Mouse (Mus musculus): ENCODE results near the gene Adh7. TPM values are rescaled to one million over a fixed set of nuclear protein-coding genes. Genes with fewer than 3 reads are reported as not detected.
A peak's percentile ranks its signal among the peaks of the same experiment; 100 is the strongest.

Gene Adh7
- total RNA-seq, 2 experiments from 2014 or later = 0.48 to 0.53 TPM

DNA sequence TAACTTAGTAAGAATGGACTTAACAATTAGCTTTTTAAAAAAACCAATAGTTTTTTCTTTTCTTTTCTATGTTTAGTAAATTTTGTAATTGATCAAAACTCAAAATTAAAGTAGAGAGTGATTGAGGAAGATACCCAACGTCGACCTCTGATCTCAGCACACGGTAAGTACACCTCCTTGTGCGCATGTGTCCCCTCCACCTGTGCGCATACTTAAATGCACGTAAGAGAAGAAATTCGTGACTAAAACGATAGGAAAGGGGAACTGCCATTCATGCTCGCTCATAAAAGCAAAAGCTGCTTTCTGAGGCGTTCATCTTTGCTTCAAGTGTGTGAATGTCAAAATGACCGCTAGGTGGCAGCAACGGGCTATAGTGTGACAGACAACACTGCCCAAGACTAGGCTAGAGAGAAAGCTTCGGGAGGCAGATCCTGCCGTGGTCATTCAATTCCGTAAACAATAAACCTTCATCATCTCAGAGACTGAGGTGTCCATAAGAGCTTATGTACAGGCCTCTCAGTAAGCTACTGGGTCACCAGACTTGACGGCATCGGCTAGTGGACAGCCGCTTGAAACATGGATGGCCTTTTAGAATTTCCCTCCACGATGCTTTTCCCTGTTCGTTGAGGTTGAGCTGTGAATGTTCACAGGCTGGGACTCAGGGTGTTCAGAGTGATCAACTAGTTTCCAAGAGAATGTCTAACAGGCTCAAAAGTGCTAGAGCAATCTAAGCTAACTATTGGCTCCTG is 19.4 kb upstream of the Adh7 start:
- intact Hi-C loops (cut with DNase I) = loop anchor here (5.0 kb wide), 1 partner anchor 244 kb away; the partner anchor contains the start of gene Adh5
- peak; percentile 95 for TF ChIP-seq CTCF (IDR thresholded peaks at IDR 0.05)
- Histone ChIP-seq H3K4me3 (peak overlapping the region; percentile 68), H3K27ac (no peak overlapping the region; the same call in 1 of the 2 replicates)
- peak; percentile 88 for DNase-seq

- no peak for TF ChIP-seq CTCF (IDR thresholded peaks at IDR 0.05)
- H3K27ac ChIP-seq = no peak overlapping the region
- DNase-seq = no peak
- intact Hi-C loops (cut with DNase I) = loop anchor here (5.0 kb wide), 1 partner anchor 244 kb away; the partner anchor contains the start of gene Adh5
- H3K4me3 ChIP-seq = no peak overlapping the region
Observed at GRCm38 (mm10) chr3:138198722-138199068, 18.9 kb upstream of the Adh7 start.

DNA sequence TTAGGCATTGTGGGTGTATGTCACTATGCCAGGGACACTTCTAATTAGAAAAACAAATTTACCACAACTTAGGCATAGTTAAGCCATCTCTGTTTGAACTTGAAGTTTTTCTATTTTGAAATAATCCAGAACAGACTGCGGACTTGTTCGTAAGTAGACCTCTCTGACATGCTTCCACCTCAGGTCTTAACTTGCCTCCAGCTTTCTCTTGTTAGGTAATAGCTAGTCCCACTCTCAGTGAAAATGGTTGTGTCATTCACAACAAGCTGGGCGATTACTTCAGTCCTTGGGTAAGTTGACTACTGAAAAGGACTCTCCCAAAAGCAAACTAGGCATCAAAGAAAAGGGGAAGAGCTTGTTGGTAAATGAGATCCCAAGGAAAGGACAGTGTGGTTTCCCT is 8.7 kb upstream of the Adh7 start:
- intact Hi-C loops (cut with DNase I) = no loop called here
- Histone ChIP-seq H3K27ac (no peak overlapping the region), H3K4me3 (no peak overlapping the region)
- no peak for DNase-seq
- TF ChIP-seq CTCF (IDR thresholded peaks at IDR 0.05) = no peak

DNA sequence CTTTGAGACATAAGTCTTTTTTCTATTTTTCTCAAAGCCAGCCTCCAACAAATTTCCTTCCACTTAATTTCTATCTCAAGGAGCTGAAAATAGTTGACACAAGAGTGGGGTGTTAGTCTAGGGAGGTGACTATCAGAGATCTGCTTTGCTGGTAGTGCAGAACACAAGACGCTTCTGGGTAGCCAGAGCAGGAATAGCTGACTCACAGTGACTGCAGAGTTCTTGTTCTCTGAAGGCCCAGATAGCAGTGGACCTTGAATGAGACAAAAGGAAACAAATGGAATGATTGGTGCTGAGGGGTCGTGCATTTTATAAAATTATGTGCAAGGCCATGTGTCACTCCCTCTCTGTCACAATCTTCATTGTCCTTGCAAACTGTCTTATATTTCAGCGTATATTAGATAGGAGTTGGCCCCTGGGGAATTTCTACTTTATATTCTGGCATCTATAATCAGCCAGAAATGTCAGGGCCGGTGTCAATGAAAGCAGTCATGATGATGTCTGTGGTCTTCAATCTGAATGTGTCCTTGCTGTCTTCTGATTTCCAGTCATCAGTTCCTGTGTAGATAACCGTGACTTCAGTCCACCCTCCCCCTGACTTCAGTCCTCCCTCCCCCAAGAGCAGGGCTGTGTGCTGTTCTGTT is 7.0 kb upstream of the Adh7 start:
- intact Hi-C loops (cut with DNase I) = no loop called here
- Histone ChIP-seq H3K27ac (no peak overlapping the region), H3K4me3 (no peak overlapping the region)
- TF ChIP-seq CTCF (IDR thresholded peaks at IDR 0.05) = no peak
- no peak for DNase-seq

- Histone ChIP-seq H3K4me3 (no peak overlapping the region), H3K27ac (no peak overlapping the region)
- peak; percentile 57 for DNase-seq
- intact Hi-C loops (cut with DNase I) = no loop called here
- TF ChIP-seq CTCF (IDR thresholded peaks at IDR 0.05) = no peak
Observed at GRCm38 (mm10) chr3:138212431-138212951, 5.1 kb upstream of the Adh7 start.

DNA sequence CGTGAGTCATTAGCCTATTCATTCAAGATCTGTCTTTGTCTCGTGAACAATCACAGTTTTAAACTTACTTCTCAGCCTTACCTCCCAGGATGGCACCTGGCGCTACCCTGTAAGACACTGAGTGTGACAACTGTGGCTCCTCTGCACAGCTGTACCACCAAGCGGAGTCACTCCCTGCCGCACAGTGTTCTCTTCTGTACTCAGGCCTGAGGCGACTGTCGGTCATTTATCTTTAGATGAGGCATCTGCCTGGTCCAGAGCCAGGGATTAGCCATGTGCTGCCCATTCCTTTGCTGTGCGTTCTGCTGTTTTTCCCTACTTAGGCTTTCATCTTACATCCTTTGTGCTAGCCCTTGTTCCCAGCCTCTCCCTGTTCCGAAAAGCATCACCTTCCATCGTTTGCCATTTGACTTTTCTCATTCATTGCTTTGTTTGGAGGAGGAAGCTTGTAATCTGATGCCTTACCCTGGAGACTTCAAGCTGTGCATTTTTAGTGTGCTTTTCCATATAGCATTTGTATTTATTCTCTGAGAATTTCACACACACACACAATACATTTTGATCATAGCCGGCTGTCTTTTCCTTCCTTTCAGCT is 2.1 kb upstream of the Adh7 start:
- no peak for TF ChIP-seq CTCF (IDR thresholded peaks at IDR 0.05)
- no peak overlapping the region for H3K27ac ChIP-seq
- no peak for DNase-seq
- intact Hi-C loops (cut with DNase I) = no loop called here
- no peak overlapping the region for H3K4me3 ChIP-seq

GRCm38 (mm10) chr3:138216091-138216490 is 1.5 kb upstream of the Adh7 start:
- Histone ChIP-seq H3K27ac (no peak overlapping the region), H3K4me3 (no peak overlapping the region)
- no peak for DNase-seq
- intact Hi-C loops (cut with DNase I) = no loop called here
- no peak for TF ChIP-seq CTCF (IDR thresholded peaks at IDR 0.05)

DNA sequence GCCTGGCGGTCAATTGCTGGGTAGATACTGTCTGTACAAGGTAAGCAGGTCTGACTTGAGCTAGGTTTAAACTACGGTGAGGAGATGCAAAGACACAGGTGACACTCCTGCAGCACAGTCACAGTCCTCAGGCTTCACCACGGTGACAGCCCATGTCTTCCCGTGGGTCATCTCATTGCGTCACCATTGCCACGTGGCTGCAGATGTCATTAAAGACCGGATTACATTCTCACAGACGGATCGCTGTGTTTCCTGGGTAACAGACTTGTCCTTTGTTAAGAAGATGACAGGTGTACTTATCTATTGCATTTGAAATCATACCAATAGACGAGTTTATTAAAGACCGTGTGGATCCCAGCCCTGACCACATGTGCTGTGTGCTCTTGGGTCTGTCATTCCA is 3.6 kb downstream of the Adh7 start:
- no peak for DNase-seq
- H3K27ac ChIP-seq = no peak overlapping the region
- no peak for TF ChIP-seq CTCF (IDR thresholded peaks at IDR 0.05)
- H3K4me3 ChIP-seq = no peak overlapping the region
- intact Hi-C loops (cut with DNase I) = loop anchor here (5.0 kb wide), 2 partner anchors 81 to 221 kb away; partner anchors contain the start of gene Adh5

DNA sequence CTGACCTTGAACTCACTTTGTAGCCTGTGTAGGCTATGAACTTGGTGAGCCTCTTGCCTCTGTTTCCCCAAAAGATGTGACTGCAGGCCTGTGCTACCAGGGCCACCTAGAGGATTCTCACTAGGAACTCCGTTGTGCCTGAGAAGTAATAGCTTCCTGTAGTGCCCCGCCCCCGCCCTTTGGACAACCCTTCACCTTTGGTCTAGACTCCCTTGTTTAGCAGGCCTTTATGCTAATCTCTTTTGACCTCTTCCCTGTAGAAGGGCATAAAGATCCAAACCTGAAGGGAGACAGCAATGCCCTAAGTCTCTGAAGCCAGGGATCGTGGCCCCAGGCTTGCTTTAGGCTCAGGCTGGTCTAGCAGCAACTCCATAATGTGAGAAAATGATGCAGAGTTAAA is 5.0 kb downstream of the Adh7 start:
- Histone ChIP-seq H3K4me3 (no peak overlapping the region), H3K27ac (no peak overlapping the region)
- DNase-seq = no peak
- intact Hi-C loops (cut with DNase I) = loop anchor here (2.0 to 5.0 kb wide), 3 partner anchors 80 to 220 kb away; partner anchors contain the start of gene Adh5
- no peak for TF ChIP-seq CTCF (IDR thresholded peaks at IDR 0.05)

DNA sequence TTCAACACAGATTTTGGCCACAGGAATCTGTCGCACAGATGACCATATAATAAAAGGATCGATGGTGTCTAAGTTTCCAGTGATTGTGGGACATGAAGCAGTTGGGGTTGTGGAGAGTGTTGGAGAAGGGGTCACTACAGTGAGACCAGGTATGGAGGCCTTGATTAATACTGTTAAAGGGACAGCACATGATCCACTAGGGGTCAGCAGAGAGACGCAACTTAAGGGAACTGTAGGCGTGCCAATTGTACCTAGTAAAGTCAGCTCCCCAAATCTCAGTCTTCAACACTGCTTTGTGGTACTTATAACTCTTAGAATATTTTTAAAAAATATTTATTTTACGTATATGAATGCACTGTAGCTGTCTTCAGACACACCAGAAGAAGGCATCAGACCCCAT is 5.4 kb downstream of the Adh7 start:
- DNase-seq = peak; percentile 67
- Histone ChIP-seq H3K4me3 (no peak overlapping the region), H3K27ac (no peak overlapping the region)
- intact Hi-C loops (cut with DNase I) = loop anchor here (2.0 to 5.0 kb wide), 3 partner anchors 79 to 219 kb away; partner anchors contain the start of gene Adh5
- peak; percentile 87 for TF ChIP-seq CTCF (IDR thresholded peaks at IDR 0.05)

GRCm38 (mm10) chr3:138224363-138224954 is 6.9 kb downstream of the Adh7 start:
- Histone ChIP-seq H3K4me3 (no peak overlapping the region), H3K27ac (no peak overlapping the region)
- intact Hi-C loops (cut with DNase I) = loop anchor here (5.0 kb wide), 2 partner anchors 78 to 218 kb away; partner anchors contain the start of gene Adh5
- no peak for DNase-seq
- no peak for TF ChIP-seq CTCF (IDR thresholded peaks at IDR 0.05)

DNA sequence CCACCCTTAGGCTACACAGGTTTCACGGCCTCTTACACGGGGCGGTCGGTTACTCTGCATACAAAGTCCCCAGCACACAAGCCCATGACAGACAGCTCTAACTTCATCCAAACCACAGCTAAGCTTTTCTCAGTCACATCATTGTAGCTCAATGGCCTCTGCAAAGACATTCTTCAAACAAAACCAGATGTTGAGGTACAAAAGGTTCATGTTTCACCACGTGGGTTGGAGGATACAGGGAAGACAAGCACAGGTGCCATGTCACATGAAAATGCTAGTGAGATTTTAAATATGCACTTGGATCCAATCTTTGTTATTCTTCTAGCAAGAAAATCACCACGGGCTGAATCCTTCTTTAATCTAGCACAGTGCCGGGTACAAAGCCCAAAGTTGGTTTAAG is 7.8 kb downstream of the Adh7 start:
- DNase-seq = no peak
- intact Hi-C loops (cut with DNase I) = no loop called here
- no peak overlapping the region for H3K27ac ChIP-seq
- no peak for TF ChIP-seq CTCF (IDR thresholded peaks at IDR 0.05)
- H3K4me3 ChIP-seq = no peak overlapping the region

Measured in gastrocnemius, adult 2 months (tissue).